Mouse (Mus musculus) hindbrain, postnatal 0 days (tissue): ENCODE data around the gene 1700001C19Rik. TPM values are rescaled to one million over a fixed set of nuclear protein-coding genes. Genes with fewer than 3 reads are reported as not detected.

Source experiments
- ATAC-seq: fragments of 200-750 bp; cut with Nextera tagmentation; 2 replicates; pipeline ENCODE4 v1.8.0; 2017; ENCODE audit warnings: mild to moderate bottlenecking, moderate TSS enrichment, moderate library complexity
- DNase-seq: peaks from one replicate; pipeline ENCODE4 v3.0.0-alpha.2; 2015; ENCODE audit warnings: low spot score
- H3K27ac ChIP-seq: fragments of 300-500 bp; sonication (generic); 2 replicates; pipeline ENCODE4 v1.5.1; 2014; ENCODE audit warnings: mild to moderate bottlenecking
- H3K27me3 ChIP-seq: fragments of 300-500 bp; sonication (generic); 2 replicates; pipeline ENCODE4 v1.6.1; 2014; ENCODE audit warnings: low read length, mixed read lengths; ENCODE audit not compliant: insufficient read depth
- H3K36me3 ChIP-seq: fragments of 300-500 bp; sonication (generic); 2 replicates; pipeline ENCODE4 v1.6.1; 2014; ENCODE audit warnings: low read length, mixed read lengths; ENCODE audit not compliant: insufficient read depth
- H3K4me1 ChIP-seq: fragments of 300-500 bp; sonication (generic); 2 replicates; pipeline ENCODE4 v1.6.1; 2014; ENCODE audit warnings: antibody characterized with exemption, low read length, mixed read lengths; ENCODE audit not compliant: insufficient read depth
- H3K4me2 ChIP-seq: fragments of 300-500 bp; sonication (generic); 2 replicates; pipeline ENCODE4 v1.6.1; 2014; ENCODE audit warnings: low read depth, mild to moderate bottlenecking, low read length, moderate library complexity, mixed read lengths
- H3K4me3 ChIP-seq: fragments of 300-500 bp; sonication (generic); 2 replicates; pipeline ENCODE4 v1.5.1; 2014; ENCODE audit warnings: low read length
- H3K9ac ChIP-seq: fragments of 300-500 bp; sonication (generic); replicated peaks from 2 replicates; pipeline ENCODE4 v1.6.1; 2014; ENCODE audit warnings: mild to moderate bottlenecking, low read length, moderate library complexity, mixed read lengths
- H3K9me3 ChIP-seq: fragments of 300-500 bp; sonication (generic); 2 replicates; pipeline ENCODE4 v1.6.1; 2016; ENCODE audit warnings: low read length, mixed read lengths
- CTCF ChIP-seq: IDR thresholded peaks from 2 replicates; pipeline ENCODE4 v1.5.1; 2016; ENCODE audit warnings: antibody characterized with exemption, control low read depth, low read depth
- WGBS: fragments of 180-500 bp; shearing (Covaris S2); extraction: QIAGEN DNeasy Blood & Tissue Kit; methylation state at CpG from one replicate; pipeline ENCODE4 v1.1.7; 2014; 5-methylcytosine and 5-hydroxymethylcytosine counted together
- polyA plus RNA-seq: library from polyadenylated mRNA; unstranded; fragments of >200 nt; fragmentation: Nextera tagmentation; extraction: Ambion mirVana; gene quantifications from 2 replicates; pipeline ENCODE4 v1.2.1, GENCODE M21; 2015
- total RNA-seq: library from RNA; depleted of rRNA; stranded (reverse); fragments of >200 nt; gene quantifications from 2 replicates; pipeline ENCODE4 v1.2.3, GENCODE M21; 2014

The 1700001C19Rik gene
- total and polyA plus RNA-seq, 2 experiments from 2014 or later: 0.45 to 1.7 TPM

GRCm38 (mm10) chr17:47458310-47458709, 21.1 kb upstream of the 1700001C19Rik start:
- Histone ChIP-seq H3K27ac (no peak overlapping the region), H3K4me3 (no peak overlapping the region), H3K36me3 (no peaks in the 10 kb centered on the region), H3K4me2 (no peak overlapping the region), H3K27me3 (no peaks in the 10 kb centered on the region), H3K9me3 (no peaks in the 10 kb centered on the region), H3K4me1 (no peaks in the 10 kb centered on the region), H3K9ac (no peak overlapping the region)
- 69% methylated on average over 13 of the region's 13 CpGs for WGBS
- TF ChIP-seq CTCF: no peak
- DNase-seq: no peak
- ATAC-seq: no peak

DNA sequence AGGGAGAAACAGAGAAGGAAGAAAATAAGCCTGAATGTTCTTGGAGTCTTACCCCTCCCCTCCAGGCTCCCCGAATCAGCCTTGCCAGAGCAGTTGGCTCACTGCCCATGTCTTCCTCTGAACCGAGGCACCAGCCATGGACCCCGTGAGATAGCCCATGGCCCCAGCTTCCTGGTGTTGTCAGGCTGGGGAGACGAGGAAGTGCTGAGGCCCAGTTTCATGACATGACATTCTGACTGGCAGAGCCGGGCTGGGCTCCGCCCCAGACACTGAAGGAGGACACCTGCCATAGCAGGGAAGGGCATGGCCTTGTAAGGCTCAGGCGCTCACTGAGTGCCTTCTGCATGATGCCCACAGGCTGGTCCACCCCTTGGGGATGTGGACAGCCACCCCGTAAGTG, 17.5 kb upstream of the 1700001C19Rik start:
- no peak overlapping the region for H3K4me3 ChIP-seq
- H3K27me3 ChIP-seq: no peaks in the 10 kb centered on the region
- DNase-seq: no peak
- WGBS: 53% methylated on average over 8 of the region's 8 CpGs
- no peak overlapping the region for H3K9ac ChIP-seq
- TF ChIP-seq CTCF: no peak
- H3K4me2 ChIP-seq: no peak overlapping the region
- no peak for ATAC-seq
- no peaks in the 10 kb centered on the region for H3K4me1 ChIP-seq
- H3K27ac ChIP-seq: no peak overlapping the region
- H3K36me3 ChIP-seq: no peaks in the 10 kb centered on the region
- no peaks in the 10 kb centered on the region for H3K9me3 ChIP-seq

DNA sequence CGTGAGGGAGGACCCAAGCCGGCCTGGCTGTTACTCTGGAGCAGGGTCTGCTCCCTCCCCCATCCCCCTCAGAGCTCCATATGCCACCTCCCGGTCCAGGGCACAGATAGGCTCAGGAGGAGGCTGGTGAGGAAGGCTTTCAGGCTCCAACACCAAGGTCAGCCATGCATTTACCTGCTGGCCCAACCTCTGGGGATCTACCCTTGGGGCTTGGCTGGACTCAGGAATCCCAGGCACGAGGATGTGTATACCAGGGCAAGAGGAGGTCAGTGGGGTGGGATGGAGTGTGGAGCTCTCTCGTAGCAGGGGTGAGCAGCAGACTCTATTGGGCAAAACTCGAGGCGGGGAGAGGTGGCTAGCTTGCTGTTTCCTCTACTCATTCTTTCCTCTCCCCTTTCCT, 15.7 kb upstream of the 1700001C19Rik start:
- WGBS: 67% methylated on average over 7 of the region's 7 CpGs
- ATAC-seq: no peak

DNA sequence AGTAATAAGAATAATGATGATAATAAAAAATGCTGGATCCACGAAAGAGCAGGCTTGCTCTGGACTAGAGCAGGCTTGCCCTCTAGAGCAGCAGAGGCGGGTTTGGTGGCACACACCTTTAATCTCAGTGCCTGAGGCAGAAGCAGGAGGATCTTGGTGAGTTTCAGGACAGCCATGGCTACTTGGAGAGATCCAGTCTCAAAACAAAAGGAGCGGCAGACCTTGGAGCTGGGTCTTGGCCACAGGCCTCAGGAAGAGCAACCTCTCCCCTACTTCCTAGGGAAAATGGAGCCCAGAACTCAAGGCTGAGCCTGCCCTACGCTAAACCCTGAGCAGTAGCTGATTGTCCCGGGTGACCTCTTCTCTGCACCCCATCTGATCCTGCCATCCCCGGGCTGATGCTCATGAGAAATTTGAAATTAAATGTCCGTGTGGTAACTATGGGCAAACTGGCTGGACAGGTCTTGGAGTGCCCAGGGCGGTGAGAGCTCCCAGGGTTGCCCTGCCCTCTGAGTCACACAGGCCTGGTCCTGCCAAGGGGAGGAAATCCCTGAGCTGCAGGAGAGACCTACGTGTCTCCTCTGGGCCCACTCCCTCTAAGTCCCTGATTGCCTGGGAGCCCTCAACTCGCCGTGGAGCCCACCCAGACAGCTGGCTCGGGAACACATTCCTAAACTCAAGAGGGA, 13.8 kb upstream of the 1700001C19Rik start:
- Histone ChIP-seq H3K27ac (no peak overlapping the region), H3K27me3 (no peaks in the 10 kb centered on the region), H3K4me3 (no peak overlapping the region), H3K4me2 (no peak overlapping the region), H3K9me3 (no peaks in the 10 kb centered on the region), H3K36me3 (no peaks in the 10 kb centered on the region), H3K4me1 (no peaks in the 10 kb centered on the region), H3K9ac (no peak overlapping the region)
- no peak for TF ChIP-seq CTCF
- no peak for ATAC-seq
- no peak for DNase-seq
- 78% methylated on average over 12 of the region's 12 CpGs for WGBS

More for the DNA sequence above, 15.7 kb upstream of the 1700001C19Rik start:
- H3K9ac ChIP-seq: no peak overlapping the region
- no peak overlapping the region for H3K27ac ChIP-seq
- no peak overlapping the region for H3K4me2 ChIP-seq
- H3K27me3 ChIP-seq: no peaks in the 10 kb centered on the region
- TF ChIP-seq CTCF: no peak
- H3K4me3 ChIP-seq: no peak overlapping the region
- no peak for DNase-seq
- H3K36me3 ChIP-seq: no peaks in the 10 kb centered on the region
- H3K9me3 ChIP-seq: no peaks in the 10 kb centered on the region
- H3K4me1 ChIP-seq: no peaks in the 10 kb centered on the region

DNA sequence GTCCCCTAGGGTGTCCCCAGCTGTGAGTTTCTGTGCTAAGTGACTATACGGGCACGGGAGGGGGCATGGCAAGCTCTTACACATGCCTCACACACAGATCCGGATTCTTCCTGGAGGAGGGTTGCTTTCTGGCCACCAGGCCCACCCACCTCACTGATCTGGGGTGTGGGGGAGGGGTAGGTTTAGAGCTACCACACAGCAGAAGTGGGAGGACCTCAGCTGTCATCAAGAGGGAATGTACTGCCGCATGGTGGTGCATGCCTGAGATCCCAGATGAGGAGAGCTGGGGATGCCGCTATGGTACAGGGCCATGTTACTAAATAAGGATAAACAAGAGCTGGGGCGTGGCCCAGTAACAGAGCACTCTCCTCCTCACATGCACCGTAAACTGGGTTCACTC, 13.1 kb upstream of the 1700001C19Rik start:
- Histone ChIP-seq H3K9me3 (no peaks in the 10 kb centered on the region), H3K27me3 (no peaks in the 10 kb centered on the region), H3K4me1 (no peaks in the 10 kb centered on the region), H3K36me3 (no peaks in the 10 kb centered on the region), H3K9ac (no peak overlapping the region), H3K27ac (no peak overlapping the region), H3K4me2 (no peak overlapping the region), H3K4me3 (no peak overlapping the region)
- no peak for DNase-seq
- ATAC-seq: no peak
- 46% methylated on average over 7 of the region's 7 CpGs for WGBS
- TF ChIP-seq CTCF: no peak

DNA sequence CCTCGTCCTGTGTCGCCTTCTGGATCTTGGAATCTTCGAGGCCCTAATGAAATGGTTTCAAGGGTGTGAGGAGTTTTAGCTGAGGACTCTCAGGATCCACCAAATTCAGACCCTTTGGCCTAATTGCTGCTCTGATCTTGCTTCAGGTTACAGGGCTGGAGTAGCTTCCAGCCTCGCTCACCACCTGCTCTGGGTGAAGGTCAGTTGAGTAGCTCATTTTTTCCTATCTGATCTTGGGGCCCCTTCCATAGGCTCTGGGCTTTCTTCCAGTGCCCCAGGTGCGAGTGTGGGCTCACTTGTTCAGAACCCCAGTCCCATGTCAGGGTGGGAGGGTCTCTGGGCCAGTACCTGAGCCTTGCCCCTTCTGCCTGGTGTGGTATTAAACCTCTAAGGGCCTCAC, 12.3 kb upstream of the 1700001C19Rik start:
- Histone ChIP-seq H3K27me3 (no peaks in the 10 kb centered on the region), H3K36me3 (no peaks in the 10 kb centered on the region), H3K4me1 (no peaks in the 10 kb centered on the region), H3K9me3 (no peaks in the 10 kb centered on the region), H3K4me3 (no peak overlapping the region), H3K4me2 (no peak overlapping the region), H3K27ac (no peak overlapping the region), H3K9ac (no peak overlapping the region)
- DNase-seq (no peak), ATAC-seq (no peak)
- no peak for TF ChIP-seq CTCF
- WGBS: 81% methylated on average over 5 of the region's 5 CpGs

- DNase-seq (no peak), ATAC-seq (no peak)
- 45% methylated on average over 8 of the region's 8 CpGs for WGBS
- no peak overlapping the region for H3K9ac ChIP-seq
- H3K4me2 ChIP-seq: no peak overlapping the region
- H3K9me3 ChIP-seq: no peaks in the 10 kb centered on the region
- H3K4me1 ChIP-seq: no peaks in the 10 kb centered on the region
- H3K27me3 ChIP-seq: no peaks in the 10 kb centered on the region
- no peak overlapping the region for H3K4me3 ChIP-seq
- no peak overlapping the region for H3K27ac ChIP-seq
- TF ChIP-seq CTCF: no peak
- H3K36me3 ChIP-seq: no peaks in the 10 kb centered on the region
Observed at GRCm38 (mm10) chr17:47448523-47449372, 11.6 kb upstream of the 1700001C19Rik start.
